Mouse (Mus musculus) heart, adult 2 months (tissue): ENCODE data around the gene Gapdhs.

Source experiments
- CTCF ChIP-seq: fragments of 200-600 bp; IDR thresholded peaks from 2 replicates; pipeline ENCODE4 v1.8.1; 2022; ENCODE audit warnings: antibody characterized with exemption, mild to moderate bottlenecking, moderate library complexity
- EP300 ChIP-seq: fragments of 200-500 bp; IDR thresholded peaks from 2 replicates; pipeline ENCODE4 v1.6.1; 2011; ENCODE audit warnings: low read depth, low read length, control low read depth; ENCODE audit not compliant: insufficient read depth
- POLR2A ChIP-seq: fragments of 200-500 bp; IDR thresholded peaks from 2 replicates; pipeline ENCODE4 v1.6.1; 2011; ENCODE audit warnings: mild to moderate bottlenecking, low read depth, low read length, control low read depth; ENCODE audit not compliant: insufficient read depth

- TF ChIP-seq CTCF, result no peak
- no peak for TF ChIP-seq EP300
- TF ChIP-seq POLR2A, result no peak
Observed at GRCm38 (mm10) chr7:30791921-30792320, 48.4 kb upstream of the Gapdhs start.
